Mouse (Mus musculus) hindlimb bud, embryonic 11.5 days (tissue): ENCODE measurements around the gene Arxes2.
"Not testable (repeated sequence)": the region's sequence is repeated elsewhere in the genome, so short reads cannot be mapped to it uniquely, and the experiment has no call there.

Experiments
- DNase-seq: peaks from one replicate; pipeline ENCODE4 v3.0.0-alpha.2; 2012; ENCODE audit warnings: low read depth, low spot score; ENCODE audit errors: extremely low spot score

Arxes2 gene

GRCm38 (mm10) chrX:136032799-136033763 lies 39.5 kb downstream of the Arxes2 start, which contains the start of gene Arxes1:
Arxes1 (plus strand) TSS chrX:136033367.
- DNase-seq, result not testable (repeated sequence)

- no peak for DNase-seq
Measured at GRCm38 (mm10) chrX:136043726-136044125, 50.1 kb downstream of the Arxes2 start.
